Mouse (Mus musculus): ENCODE results near the gene Ankmy1. TPM values are rescaled to one million over a fixed set of nuclear protein-coding genes. Genes with fewer than 3 reads are reported as not detected.
A peak's percentile ranks its signal among the peaks of the same experiment; 100 is the strongest.

Gene Ankmy1
- total RNA-seq, 2 experiments from 2014 or later, result 0.32 TPM; not detected in 1

- intact Hi-C loops (cut with DNase I), result loop anchor here (2.0 to 5.0 kb wide), 3 partner anchors 60 to 310 kb away; no protein-coding TSS in a partner anchor
- peak; percentile 72 to 77 for DNase-seq
Measured at GRCm38 (mm10) chr1:92832011-92833010, 70.4 kb downstream of the Ankmy1 start.

GRCm38 (mm10) chr1:92831188-92832001, 71.3 kb downstream of the Ankmy1 start, which contains the start of gene Gpc1:
Gpc1 (plus strand) TSS chr1:92831645.
- DNase-seq, result peak; percentile 78 to 79

GRCm38 (mm10) chr1:92830626-92831187, 72.0 kb downstream of the Ankmy1 start:
- no peak for DNase-seq
- intact Hi-C loops (cut with DNase I), result loop anchor here (2.0 to 5.0 kb wide), 3 partner anchors 40 to 308 kb away; no protein-coding TSS in a partner anchor

More at GRCm38 (mm10) chr1:92831188-92832001, 71.3 kb downstream of the Ankmy1 start, which contains the start of gene Gpc1:
- intact Hi-C loops (cut with DNase I), result loop anchor here (2.0 to 5.0 kb wide), 4 partner anchors 41 to 309 kb away; no protein-coding TSS in a partner anchor

- intact Hi-C loops (cut with DNase I), result no loop called here
- no peak for DNase-seq
Measured at GRCm38 (mm10) chr1:92815756-92816294, 86.9 kb downstream of the Ankmy1 start.

- DNase-seq, result no peak
- intact Hi-C loops (cut with DNase I), result no loop called here
Measured at GRCm38 (mm10) chr1:92815100-92815499, 87.6 kb downstream of the Ankmy1 start.

- DNase-seq, result no peak
- intact Hi-C loops (cut with DNase I), result no loop called here
Measured at GRCm38 (mm10) chr1:92814319-92814718, 88.4 kb downstream of the Ankmy1 start.

Small RNA genes lying within 50 kb of the gene (microRNA-seq; reads per million reads assigned to microRNA genes)
- 3,530 to 6,030 reads per million in 2 experiments for gene Mir149

Other genes starting within 250 kb of the Ankmy1 start
- 100 to 1,000 TPM; 154 to 168 TPM for gene Gpc1, start 71.3 kb downstream of the Ankmy1 start, total RNA-seq (2021)
- 10 to 100 TPM; 11.5 to 12.8 TPM for gene Dusp28, start 4.1 kb upstream of the Ankmy1 start, total RNA-seq (2021)
- gene Rnpepl1, start 7.9 kb upstream of the Ankmy1 start, total RNA-seq (2021), result 10 to 100 TPM; 77.3 to 79.2 TPM
- 10 to 100 TPM in 1 of 2 experiments, 1 to 10 TPM in 1; 9.9 to 10.9 TPM for gene Capn10, start 31.5 kb upstream of the Ankmy1 start, total RNA-seq (2021)
- gene Gpr35, start 48.0 kb upstream of the Ankmy1 start, total RNA-seq (2021), result under 1 TPM; 0.29 to 0.45 TPM
- not detected for gene Aqp12, start 103.4 kb upstream of the Ankmy1 start, total RNA-seq (2021)
- gene Kif1a, start 199.0 kb upstream of the Ankmy1 start, total RNA-seq (2021), result 1 to 10 TPM; 3.1 to 3.4 TPM
- gene Agxt, start 232.3 kb upstream of the Ankmy1 start, total RNA-seq (2021), result not detected